Mouse (Mus musculus) adrenal gland, adult 18-20 months (tissue): ENCODE measurements at regions not wholly inside any gene's neighbourhood (a gene's known extent, or its start where the extent isn't known, plus 50 kb on each side); places are given as distances from the start of the nearest gene placed in this dataset.

Experiments
- DNase-seq, 2 experiments: peaks; one replicate each; pipeline ENCODE4 v3.0.0; 2021 to 2022; ENCODE audit warnings: low spot score in 2 of 2

DNA sequence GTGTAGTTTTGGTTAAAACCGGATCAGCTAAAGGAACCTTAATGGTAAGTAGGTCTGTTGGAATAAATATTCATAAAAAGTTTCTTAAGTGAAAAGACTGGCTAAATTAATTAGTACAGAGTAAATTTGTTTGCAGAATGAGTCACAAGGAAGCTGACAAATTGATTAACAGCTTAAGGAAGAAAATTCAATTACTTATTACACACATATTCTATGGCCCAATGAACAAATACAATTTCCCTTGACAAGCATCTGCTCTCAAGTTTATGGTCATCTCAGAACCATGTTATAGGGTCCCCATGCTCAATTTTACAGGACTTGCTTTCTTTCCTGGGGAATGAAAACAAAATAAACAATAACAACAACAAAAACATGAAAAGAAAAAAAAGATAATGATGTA lies 231.4 kb upstream of the Frg1 start:
- no peak for DNase-seq

GRCm38 (mm10) chr8:41644626-41645025 lies 227.8 kb upstream of the Frg1 start:
- no peak for DNase-seq

GRCm38 (mm10) chr8:41623841-41624240 lies 207.0 kb upstream of the Frg1 start:
- no peak for DNase-seq

- DNase-seq = no peak
Observed at GRCm38 (mm10) chr8:41600255-41600654, 183.4 kb upstream of the Frg1 start.

- DNase-seq = no peak
Observed at GRCm38 (mm10) chr8:41594446-41594845, 177.6 kb upstream of the Frg1 start.

DNA sequence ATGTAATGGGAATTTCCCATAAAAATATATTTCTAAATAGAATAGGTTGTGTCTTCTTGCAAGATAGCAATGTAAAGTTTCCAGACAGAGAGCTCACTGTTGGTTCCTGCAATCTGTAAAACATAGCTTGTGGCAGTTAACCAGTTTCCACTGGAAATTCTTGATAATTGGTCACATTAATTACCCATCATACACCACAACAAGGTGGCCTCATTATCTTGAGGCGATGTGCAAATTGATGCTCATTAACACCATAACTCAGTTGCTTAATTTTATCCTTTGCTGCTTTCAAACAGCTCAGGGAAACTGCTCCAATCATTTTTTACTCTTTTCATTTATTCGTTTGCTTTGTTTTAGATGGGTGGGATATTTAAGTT lies 176.8 kb upstream of the Frg1 start:
- no peak for DNase-seq

DNA sequence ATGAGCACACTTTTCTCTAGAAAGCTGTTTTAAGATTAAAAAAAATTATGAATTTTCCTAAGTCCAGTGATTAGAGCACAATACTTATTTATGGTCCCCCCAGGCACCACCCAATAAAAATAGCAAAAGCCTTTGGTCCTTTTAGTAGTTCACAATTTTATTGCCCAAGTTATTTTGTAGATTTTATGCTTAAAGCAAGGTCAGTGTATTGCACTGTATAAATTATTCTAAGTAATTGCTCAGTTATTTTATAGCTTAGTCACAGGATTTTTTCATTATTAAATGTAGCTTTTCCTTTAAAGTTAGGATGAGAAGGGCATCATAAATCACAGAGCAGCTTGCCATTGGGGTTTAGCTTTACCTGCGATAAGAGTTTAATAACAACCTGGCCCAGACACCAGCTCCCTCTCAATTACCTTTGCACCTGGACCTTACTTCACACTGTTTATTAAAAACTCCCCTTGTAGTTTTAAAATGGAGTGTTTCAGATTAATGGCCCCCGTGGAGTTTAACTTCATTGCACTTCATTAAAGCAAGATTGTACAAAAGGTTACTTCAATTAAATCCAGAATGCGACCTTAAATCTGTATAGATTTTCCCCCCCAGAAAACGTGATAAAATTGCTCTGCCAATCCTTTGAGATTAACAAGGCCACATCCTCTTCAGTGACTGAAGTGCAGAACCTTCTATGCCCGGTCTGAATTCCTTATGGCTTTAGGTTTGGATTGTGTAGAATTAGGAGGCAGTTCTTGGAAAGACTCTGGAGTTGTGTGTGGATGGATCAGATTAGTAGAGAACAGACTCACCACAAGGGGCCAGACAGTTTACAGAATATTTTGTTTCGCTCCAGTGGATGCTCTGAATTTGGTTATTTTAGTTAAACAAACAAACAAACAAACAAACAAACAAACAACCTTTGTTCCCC lies 176.1 kb upstream of the Frg1 start:
- DNase-seq = no peak

DNA sequence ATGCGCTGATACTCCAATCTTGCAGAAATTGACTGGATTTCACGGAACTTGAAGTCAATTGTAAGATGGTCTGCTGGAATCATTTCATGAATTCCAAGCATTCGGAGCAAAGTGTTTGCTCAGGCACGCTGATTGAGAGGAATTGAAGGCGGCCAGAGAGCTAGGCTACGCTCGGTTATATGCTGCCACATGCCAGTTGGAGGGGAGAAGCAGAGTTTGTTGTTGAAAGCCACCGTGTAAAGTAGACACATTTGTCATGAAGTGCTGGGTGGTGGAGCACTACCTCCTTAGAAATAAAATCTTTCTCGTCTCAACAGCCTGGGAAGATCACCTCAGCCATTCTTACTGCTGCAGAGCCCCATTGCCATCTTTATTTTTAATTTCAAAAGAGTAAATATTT lies 175.3 kb upstream of the Frg1 start:
- DNase-seq = no peak

- DNase-seq = no peak
Observed at GRCm38 (mm10) chr8:41588157-41588556, 171.3 kb upstream of the Frg1 start.

- DNase-seq = peak; percentile 48 to 56
Observed at GRCm38 (mm10) chr8:41573027-41573885, 156.4 kb upstream of the Frg1 start.

GRCm38 (mm10) chr8:41570566-41570965 lies 153.7 kb upstream of the Frg1 start:
- no peak for DNase-seq

DNA sequence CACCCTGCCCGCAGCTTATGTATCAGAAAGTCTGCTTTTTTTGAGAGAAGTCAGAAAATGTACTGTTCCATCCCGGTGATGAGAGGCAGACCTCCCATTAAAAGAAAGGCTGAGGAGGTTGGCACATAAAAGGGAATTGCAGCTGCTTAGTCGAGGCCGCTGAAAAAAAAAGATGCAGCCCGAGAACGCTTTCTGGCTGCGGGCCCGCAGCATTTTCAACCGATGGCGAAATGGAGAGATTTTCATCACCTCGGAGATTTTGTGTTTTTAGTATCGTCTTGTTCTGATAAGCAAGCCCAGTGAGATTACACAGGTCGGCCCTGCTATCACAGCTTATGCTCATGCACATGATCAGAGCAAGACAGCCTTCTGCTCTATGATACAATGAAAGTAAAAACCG lies 145.1 kb upstream of the Frg1 start:
- DNase-seq = no peak

GRCm38 (mm10) chr8:41556819-41557218 lies 139.9 kb upstream of the Frg1 start:
- DNase-seq = no peak

GRCm38 (mm10) chr8:41552747-41553534 lies 136.1 kb upstream of the Frg1 start:
- DNase-seq = no peak

DNA sequence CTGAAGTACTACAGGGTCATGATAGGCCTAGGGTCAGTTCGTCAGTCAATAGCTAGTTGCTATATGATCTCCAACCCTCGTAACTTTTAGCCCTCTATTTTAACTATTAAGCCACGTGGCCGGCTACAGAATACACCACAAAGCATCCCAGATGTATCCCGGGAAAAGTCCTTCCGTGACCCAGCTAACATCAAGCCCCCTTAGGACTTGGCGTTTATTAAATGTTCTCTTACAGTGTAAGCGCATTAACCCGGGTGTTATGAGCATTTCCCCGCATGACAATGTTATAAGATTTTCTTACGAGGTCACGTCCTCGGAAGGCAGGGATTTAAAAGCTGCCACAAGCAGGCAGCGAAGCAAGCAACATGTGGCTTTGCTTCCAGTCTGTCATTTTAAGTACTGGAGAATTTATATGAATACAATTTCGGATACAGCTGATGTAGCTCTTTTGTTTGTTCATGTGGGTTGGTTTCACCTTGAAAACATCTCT lies 135.1 kb upstream of the Frg1 start:
- no peak for DNase-seq

DNA sequence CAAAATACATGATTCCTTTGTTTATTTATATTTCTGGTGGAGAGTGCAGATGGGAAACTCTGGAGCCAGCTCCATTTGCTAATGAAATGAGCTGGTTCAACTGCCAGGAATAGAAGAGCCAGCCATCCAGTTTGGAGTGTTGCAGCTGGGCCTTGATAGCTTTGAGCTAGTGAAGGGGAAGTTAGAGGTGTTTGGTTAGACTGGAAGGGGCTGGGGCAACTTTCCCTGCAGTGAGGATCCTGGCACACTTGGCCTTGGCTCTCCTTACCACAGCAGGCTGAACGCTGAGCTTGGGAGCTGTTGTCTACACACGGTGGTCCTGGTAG lies 133.2 kb upstream of the Frg1 start:
- no peak for DNase-seq

DNA sequence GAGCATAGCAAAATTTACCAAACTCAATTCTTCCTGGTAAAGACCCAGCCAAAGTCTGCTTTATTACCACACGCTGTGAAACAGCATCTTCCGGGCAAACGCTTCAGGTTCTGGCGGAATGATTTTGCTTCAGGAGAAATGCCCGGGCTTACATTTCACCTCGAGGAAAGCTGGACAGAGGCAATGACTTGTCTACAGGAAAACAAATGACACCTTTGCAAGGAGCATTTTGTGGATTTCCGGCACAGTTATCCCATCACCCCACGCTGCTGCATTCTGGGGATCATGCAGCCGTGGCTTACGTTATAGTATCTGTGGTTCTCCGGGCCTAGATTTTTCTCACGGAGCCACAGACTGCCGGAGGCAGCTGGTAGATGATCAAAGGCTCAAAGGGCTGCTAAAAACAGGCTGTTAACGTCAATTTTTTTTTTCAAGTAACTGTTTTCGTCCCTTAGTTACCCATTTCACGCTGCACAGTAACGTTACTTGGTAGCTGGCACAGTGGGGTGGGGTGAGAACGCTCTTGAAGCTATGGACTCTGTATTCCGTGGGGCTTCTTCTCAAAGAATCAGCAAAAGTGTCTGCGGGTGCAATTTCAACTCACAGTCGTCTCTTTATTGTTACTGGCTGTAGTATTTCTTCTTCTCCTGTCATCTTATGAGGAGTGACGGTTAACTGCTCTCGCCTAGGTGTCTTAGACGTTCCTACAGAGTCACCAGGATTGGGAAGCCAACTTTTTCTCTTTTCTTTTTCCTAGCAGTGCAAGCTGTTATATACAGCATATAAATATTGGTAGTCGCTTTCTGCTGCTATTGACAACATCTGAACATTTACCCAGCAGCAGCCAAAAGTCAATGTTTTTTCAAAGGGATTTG lies 132.6 kb upstream of the Frg1 start:
- no peak for DNase-seq

DNA sequence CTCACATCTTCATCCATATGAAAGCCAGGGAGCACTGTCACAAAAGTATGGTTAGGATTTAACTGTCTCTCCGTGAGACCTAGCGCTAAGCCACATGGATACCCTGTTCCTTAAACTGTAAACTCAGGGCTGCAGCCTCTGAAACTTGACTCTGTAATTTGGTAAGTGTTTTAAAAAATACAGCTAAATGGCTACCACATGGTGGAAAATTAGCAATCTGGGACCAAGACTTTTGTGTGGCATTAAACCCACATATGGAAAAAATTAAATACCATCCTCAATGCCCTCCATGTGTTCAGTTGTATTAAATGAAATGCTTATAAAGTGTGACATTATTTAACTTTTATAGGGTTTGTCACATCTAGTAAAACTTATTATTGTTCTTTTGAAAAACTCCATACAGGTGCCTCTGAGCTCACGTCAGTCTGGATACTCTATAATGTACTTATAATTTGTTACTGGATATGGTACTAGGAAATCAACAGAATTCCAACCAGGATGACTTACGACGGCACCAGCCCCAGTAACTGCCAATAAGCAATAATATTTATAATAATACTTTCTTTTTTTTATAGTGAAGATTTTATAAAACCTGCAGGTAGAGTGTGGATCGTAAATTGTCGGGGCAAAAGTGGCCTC lies 131.0 kb upstream of the Frg1 start:
- DNase-seq = no peak

DNA sequence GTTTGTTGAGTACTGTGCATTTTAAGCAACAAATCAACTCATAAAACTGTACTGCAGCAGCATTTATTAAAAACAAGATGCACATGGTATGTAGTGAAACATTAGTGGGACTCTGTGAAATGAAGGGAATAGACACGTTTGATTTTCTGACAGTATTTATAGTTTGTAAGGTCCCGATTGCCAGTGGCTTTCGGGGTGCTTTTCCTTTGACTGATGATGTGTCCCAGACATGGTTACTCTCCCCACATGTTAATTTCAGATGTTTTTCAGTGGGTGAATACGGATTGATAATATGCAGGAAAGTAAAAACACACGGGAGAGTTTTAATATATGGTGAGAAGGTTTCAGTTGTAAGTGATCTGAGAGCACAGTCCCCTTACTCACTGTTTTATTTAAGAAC lies 115.3 kb upstream of the Frg1 start:
- no peak for DNase-seq

- DNase-seq = no peak
Observed at GRCm38 (mm10) chr8:41529581-41529980, 112.7 kb upstream of the Frg1 start.
